Mouse (Mus musculus): Measurements from ENCODE around the gene Coro7.

The Coro7 gene

DNA sequence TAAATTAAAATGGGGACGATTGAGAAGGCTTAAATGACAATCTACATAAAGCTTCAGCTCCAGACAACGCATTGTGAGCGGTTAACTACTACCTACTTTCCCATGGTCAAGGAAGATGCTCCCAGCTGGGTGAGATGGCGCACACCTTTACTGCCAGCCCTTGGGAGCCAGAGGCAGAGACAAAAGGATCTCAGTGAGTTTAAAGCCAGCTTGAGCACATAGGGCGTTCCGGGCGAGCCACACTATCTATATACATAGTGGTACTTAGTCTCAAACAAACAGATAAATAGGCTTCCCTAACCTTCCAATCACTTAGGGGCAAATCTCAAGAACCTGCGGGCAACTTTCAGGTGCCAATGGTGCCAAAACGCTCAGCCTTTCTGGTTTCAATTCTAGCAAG lies 55.5 kb downstream of the Coro7 start:
- in situ Hi-C loops (cut with MseI, MboI): no loop called here

DNA sequence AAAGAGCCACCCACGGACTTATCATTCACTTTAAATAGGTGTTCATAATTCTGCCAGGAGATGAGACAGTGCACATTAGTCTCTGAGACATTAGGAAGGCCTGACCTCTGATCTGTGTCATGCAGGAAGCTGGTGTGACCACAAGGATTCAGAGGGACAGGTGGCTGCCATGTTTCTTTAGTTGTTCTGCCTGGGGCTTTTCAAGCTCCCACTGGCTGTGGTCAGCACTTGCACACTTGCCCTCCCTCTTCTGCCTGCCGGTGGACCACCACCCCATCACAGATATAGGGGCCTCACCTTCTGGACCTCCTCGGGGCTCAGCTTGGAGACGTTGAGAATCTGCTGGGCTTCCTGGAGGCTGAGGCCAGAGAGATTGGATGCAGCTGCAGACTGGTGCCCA lies 62.7 kb downstream of the Coro7 start:
- in situ Hi-C loops (cut with MseI, MboI): no loop called here

DNA sequence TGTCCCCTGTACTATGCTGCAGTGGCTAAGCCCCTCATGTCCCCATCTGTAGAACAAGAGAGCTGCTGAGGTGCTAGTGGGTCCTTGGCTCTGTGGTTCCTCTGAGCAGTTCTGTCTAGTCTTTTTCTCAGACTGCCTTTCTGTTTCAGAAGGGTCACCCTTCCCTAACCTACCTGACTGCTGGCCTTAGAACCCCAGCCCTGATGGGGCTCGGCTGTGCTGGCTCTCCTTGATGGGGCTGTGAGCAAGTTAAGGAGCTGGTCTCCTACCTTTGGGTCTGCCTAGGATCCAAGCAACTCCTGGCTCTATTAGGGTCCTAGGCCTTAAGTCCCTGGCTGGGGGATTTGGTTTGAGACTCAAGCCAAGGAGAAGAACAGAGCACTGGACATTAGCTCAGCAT lies 64.3 kb downstream of the Coro7 start:
- in situ Hi-C loops (cut with MseI, MboI): no loop called here

DNA sequence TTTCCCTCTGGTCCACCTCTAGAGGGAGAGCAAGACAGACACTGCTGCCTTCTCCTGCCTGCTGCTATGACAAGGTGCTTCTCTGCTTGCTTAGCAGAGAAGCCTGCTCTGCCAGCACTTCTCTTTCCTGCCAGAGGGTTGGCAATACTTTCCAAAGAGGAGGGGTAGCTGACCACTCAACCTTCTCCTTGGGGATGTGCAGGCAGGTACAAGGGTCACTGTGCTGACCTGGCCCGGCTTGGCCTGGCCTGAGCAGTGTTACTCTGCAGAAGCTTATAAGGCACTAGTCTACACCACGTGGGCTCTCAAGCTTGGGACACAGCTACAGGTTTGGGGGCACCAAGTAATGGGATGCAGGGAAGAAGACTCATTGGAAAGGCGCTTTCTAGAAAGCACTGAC lies 64.9 kb downstream of the Coro7 start:
- in situ Hi-C loops (cut with MseI, MboI): loop anchor here in 1 of 2 experiments (5.0 kb wide), 1 partner anchor 47 kb away; no protein-coding TSS in a partner anchor

DNA sequence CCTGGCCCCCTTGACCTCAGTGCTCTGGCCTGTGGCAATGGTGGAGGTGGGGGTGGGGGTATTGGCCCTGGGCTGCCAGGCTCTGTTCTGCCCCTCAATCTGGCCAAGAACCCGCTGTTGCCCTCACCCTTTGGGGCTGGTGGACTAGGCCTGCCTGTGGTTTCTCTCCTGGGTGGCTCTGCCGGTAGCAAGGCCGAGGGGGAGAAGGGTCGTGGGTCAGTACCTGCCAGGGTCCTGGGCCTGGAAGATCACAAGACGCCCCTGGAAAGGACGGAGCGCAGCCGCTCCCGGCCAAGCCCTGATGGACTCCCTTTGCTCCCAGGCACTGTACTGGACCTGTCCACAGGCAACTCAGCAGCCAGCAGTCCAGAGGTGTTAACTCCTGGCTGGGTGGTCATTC lies 65.8 kb downstream of the Coro7 start:
- in situ Hi-C loops (cut with MseI, MboI): loop anchor here in 1 of 2 experiments (5.0 kb wide), 1 partner anchor 46 kb away; no protein-coding TSS in a partner anchor

DNA sequence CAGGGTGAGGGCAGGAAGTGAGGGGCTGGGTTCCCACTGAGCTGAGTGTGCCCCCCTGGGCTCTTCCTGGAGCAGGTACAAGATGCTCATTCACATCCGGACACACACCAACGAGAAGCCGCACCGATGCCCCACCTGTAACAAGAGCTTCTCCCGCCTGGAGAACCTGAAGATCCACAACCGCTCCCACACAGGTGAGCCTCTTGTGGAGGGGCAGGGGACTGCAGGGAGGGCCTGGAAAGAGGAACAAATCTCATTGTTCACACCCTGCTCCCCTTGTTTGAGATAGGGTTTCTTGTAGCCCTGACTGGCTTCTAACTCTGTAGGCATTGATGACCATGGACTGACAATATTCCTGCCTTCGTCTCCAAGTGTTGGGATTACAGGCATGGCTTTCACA lies 67.9 kb downstream of the Coro7 start:
- in situ Hi-C loops (cut with MseI, MboI): loop anchor here in 1 of 2 experiments (5.0 kb wide), 1 partner anchor 44 kb away; no protein-coding TSS in a partner anchor

DNA sequence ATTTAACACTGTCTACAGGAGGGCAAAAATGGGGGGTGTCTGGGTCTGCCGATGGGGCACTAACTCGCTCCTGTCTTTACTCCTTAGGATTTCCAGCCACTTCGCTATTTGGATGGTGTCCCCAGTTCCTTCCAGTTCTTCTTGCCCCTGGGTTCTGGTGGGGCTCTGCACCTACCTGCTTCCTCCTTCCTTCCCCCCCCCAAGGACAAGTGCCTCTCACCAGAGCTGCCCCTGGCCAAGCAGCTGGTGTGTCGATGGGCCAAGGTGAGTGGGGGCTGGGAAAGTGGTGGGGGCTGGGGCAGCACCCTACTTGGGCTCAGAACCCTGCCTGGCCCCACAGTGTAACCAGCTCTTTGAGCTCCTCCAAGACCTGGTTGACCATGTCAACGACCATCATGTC lies 68.4 kb downstream of the Coro7 start:
- in situ Hi-C loops (cut with MseI, MboI): loop anchor here in 1 of 2 experiments (5.0 kb wide), 1 partner anchor 44 kb away; no protein-coding TSS in a partner anchor

DNA sequence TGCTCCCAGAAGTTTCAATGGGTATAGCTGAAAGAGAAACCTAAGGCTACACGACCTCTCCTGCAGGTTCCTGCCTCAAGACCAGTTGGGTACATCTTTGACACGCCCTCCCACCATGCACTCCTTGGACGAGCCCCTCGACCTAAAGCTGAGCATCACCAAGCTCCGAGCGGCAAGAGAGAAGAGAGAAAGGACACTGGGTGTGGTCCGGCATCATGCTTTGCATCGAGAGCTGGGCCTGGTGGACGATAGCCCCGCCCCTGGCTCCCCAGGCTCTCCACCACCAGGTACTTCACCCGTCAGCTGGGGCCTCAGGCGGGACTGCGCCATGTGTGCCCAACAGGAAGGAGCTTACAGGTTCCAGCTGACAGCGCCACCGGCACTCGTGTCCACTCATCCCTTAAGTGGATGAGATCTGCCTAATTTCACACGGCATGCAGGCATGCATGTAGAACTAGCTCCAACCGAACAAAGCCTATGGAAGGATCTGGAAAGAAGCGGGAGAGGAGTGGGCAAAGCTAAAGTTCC lies 71.0 kb downstream of the Coro7 start:
- in situ Hi-C loops (cut with MseI, MboI): loop anchor here in 1 of 2 experiments (5.0 kb wide), 1 partner anchor 46 kb away; no protein-coding TSS in a partner anchor

DNA sequence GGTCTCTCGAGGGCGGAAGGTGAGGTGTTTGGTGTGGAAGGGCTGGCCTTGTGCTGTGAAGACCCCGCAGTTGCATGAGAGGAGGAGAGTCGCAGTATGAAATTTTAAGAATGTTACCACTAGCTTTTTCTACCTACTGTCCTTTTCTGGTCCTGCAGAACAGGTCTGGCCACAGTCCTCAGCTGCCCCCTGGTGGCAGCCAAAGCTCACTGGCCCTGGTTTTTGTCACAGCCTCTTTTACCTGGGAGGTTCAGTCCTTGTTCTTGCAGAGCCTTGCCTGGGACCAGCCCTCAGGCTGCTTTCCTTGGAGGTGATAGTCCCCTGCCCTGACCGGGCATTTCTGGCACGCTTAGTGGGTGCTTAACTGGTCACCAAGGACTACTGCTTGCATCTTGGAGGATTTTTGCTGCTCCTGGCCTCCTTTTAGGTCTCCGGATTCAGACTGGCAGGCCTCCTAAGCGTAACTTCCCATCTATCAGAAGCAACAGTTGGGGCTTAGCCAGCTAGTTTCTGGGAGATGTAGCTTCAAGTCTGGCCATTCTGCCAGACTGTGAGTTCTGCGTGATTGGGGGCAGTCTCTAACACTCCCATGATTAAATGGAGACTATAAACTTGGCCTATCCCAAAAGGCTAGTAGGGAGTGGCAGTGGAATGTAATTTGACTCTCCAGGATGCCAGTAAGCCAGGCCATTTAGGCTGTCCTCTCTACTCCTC lies 71.6 kb downstream of the Coro7 start:
- in situ Hi-C loops (cut with MseI, MboI): loop anchor here in 1 of 2 experiments (5.0 kb wide), 1 partner anchor 46 kb away; no protein-coding TSS in a partner anchor

DNA sequence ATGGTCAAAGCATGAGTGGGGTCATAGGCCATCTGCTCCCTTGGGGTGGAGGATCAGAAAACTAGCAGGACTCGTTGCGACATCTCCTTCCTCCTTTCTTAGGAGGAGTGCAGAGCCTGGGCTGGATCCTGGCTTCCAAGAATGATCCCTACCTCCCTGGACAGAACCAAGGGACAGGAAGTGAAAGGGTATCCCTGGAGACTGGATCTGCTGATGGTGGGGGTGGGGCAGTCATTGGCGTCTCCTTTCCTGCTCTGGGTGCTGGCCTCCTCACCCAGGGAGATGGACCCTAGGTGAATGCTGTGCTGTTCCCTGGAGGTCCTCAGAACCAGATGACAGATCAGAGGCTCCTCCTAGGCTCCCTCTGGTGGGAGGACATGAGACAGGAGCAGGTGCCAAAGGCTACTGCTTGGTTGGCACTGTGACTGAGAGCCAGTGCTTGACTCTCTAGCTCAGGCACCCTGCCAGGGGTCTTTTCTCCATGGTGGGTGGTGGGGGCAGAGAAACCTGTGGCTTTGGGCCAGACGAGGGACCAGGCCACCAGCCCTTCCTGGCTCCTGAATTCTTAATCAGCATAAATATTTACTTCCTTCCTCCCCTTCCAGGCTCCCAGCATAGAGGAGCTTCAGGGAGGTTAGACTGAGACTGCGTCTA lies 73.0 kb downstream of the Coro7 start:
- in situ Hi-C loops (cut with MseI, MboI): loop anchor here in 1 of 2 experiments (5.0 kb wide), 1 partner anchor 44 kb away; no protein-coding TSS in a partner anchor

DNA sequence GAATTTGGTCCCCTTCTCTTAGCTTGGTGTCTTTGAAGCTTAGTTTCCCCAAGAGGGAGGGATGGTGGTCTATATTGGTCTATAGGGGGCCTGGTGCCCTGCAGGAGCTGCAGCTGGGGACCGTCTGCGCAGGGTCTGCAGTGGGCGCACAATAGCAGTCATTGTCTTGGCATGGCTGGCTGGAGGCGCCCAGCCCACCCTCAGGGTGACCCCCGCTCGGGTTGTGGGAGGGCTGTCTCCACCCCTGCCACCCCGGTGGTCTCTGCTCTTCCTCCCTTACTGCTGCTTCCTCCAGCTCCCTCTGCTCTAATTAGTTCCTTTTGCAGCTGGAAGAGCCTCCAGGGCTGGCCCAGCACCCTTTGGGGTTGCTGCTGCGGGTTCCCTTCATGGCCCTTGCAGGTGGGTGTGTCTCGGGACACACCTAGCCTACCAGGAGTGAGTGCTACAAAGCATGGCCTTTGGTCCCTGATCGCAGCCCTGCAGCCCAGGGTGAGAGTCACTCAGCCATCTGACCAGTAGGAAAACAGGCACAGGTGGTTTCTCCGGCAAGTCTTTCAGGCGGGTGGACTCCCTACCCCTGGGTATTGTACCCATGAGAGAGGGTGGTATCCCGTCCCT lies 74.0 kb downstream of the Coro7 start:
- in situ Hi-C loops (cut with MseI, MboI): loop anchor here in 1 of 2 experiments (5.0 kb wide), 1 partner anchor 43 kb away; no protein-coding TSS in a partner anchor

DNA sequence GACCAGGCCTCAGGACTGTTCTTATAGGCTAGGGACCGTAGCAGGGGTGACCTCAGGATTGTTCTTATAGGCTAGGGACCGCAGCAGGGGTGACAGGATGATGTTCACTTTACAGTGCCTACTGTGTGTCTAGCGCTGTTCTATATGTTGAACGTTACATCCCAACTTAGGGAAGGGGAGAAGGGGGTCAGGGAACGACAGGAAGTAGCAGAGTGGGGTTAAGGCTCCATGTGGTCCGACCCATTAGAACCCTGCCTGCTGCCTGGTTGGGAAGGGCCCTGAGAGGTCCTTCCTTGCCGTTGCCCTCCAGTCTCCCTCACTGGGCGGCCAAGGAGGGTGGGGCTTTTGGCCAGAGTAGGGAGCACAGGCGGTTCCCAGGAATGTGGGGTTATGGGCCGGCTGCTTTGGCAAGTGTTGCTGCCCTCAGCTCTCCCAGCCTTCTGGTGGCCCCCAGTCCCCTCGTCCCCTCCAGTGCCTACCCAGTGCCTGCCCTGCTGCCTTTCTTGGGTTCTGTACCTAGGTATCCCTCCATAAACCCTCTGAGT lies 75.2 kb downstream of the Coro7 start:
- in situ Hi-C loops (cut with MseI, MboI): no loop called here

DNA sequence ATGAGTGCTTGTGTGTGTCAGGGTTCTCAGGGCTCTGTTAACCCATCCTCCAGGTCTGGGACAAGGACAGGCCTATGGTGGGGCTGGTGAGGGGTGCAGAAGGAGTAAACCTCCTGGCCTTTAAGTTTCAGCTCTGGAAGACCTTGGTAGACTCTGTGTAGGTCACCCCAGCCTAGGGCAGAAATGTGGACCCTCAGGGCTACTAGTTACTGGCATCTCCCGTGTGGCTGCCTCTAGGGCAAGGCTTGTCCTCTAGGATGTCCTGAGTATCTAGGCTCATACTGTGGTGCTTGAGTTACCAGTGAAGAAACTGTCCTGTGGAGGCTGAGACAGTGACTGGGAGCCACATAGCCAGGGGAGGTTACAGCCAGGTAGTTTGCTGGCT lies 76.1 kb downstream of the Coro7 start:
- in situ Hi-C loops (cut with MseI, MboI): no loop called here

DNA sequence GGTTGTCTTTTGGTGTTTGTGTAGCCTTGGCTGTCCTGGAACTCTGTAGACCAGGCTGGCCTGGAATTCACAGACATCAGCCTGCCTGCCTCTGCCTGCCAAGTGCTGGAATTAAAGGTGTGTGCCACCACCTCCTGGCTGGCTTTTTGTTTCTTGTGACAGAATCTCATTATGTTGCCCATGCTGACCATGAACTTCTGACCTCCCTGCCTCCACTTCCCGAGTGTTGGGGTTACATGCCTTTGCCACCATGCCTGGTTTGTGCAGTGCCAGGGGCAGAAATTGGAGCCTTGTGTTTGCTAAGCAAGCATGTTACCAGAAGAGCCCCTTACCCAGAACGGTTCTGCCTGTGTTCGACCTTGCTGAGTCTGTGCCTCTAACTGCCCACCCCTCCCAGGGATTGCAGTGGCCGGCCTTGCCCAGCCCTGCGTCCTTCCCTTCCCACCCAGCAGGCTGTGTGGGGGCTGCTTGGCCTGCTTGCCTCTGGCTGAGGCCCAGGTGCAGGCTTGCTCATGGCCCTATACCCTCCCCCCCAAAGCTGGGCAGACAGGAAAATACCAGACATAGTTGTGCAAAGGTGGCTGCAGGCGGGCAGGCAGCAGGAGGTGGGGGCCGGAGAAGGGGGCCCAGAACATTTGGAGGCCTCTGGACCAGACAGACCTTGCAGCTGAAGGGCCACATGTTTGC lies 76.7 kb downstream of the Coro7 start:
- in situ Hi-C loops (cut with MseI, MboI): no loop called here

DNA sequence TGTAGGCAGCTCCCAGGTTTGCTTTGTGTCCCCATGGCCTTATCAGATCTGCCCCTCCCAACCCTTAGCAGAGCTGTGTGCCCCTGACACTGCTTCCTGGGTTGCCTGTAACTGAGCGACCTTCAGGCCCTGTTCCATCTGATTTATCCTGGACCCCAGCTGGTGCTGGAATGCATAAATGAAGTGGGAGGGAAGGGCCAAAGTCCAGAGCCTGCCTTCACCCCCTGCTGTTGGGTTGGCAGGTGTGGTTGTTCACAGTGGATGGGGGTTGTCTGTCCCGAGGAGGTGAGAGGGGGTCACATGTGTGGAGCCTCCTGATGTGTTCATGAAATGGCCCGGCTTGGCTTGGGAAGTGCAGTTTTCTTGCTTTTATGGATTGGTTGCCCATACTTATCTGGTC lies 77.4 kb downstream of the Coro7 start:
- in situ Hi-C loops (cut with MseI, MboI): no loop called here

DNA sequence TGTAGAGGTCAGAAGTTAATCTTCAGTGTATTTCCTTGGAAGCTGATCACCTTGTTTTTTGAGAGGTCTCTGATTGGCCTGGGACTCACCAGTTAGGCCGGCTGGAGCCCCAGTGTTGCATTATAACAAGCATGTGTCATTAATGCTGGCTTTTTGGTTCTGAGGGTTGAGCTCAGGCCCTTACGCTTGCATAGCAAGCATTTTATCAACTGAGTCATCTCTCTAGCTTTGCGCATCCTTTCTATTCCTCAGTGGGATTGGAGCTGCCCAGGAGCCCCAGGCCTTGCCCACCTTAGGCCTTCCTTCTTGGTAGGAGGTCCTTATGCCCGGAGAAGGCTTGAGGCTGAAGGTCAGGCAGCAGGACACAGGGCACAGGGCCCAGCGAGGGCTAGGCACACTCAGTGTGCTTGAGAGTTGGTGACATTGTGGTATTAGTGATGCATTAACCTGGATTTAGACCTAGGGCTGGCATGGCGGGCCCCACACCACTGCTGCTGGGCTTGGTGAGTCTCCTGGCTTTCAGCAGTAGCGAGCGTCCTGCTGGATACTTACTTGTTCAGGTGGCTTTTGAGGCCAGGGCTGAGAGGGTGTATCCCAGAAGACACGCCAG lies 78.8 kb downstream of the Coro7 start:
- in situ Hi-C loops (cut with MseI, MboI): no loop called here

DNA sequence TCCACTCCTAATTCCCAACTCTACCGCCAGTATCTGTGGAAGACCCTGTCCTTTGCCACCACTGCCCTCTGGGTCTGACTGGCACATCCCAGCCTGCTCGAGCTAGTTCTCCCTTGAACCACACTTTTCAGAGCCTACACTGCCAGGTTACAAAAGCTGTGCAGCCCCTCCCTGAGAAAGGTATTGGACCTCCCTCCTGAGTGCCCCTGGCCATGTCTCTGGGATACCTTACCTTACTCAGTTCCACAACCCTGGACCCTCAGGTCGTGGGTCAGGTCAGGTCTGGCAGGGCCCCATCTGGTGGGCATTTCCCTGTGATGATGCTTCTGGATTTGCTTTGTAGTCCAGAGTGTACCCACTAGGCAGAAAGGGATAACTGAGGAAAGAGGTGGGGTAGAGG lies 80.0 kb downstream of the Coro7 start:
- in situ Hi-C loops (cut with MseI, MboI): no loop called here

DNA sequence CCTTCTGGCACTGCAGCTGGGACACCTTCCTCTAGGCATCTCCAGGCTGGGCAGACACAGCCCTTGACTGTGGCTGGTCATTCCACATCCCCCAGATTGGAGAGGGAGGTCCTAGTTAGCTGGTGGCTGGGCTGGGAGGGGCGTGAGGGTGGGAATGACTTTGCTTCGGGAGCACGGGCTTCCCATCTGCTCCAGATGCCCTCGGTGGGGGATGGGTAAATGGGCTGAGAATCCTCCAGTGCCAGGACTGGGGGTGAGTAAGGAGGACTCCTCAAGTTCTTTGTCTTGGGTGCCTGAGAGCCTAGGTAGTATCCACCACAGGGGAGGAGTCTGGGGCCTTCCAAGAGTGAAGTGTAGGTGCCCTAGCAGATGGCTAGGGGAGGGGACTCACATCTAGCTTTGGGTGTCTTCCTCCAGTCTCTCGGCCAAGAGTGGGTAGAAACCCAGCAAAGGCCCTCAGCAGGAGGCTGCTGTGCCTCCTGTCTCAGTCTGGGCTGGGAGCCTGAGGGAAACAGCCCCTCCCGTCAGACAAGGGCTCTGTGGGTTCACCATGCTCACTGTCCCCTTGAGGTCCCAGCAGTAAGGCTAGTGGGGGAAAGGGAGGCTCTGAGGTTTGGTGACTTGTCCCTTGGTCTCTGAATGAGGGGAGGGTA lies 80.6 kb downstream of the Coro7 start:
- in situ Hi-C loops (cut with MseI, MboI): no loop called here

DNA sequence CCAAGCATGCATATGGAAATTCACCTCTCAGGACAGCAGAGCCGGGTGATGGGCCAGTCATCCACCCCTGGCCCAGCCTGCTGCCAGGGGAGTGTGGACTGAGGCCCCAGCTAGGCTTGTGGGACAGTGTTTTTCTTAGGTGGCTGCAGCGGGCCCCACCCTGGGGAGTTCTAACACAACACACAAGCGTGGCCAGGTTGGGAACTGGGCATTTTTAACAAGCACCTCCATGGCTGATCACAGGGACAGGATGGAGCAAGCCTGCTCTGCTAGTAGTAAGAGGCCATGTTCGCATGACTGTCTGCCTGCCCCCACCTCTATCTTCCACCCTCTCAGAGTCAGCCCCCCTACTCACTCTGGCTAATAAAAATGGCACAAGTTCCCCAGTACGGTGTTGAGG lies 81.5 kb downstream of the Coro7 start:
- in situ Hi-C loops (cut with MseI, MboI): no loop called here

DNA sequence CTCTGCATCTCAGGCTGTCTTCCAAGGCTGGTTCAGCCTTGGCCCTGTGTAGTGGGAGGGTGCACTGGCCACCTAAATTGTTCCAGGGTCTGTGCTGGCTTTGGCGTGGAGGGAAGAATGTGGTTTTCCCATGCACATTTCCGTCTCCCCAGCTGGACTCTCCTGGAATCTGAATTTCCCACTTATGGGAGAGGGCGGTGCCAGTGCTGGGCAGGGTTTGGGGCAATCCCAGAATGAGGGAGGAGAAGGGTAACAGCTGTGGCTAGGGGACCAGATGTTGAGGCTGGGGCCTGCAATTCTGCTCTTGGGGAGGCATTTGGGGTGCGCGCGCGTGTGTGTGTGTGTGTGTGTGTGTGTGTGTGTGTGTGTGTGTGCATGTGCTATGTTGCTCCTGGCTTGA lies 82.3 kb downstream of the Coro7 start:
- in situ Hi-C loops (cut with MseI, MboI): no loop called here

All from mouse trophoblast stem cell (cell line).